Mouse (Mus musculus) layer of hippocampus, adult 6 months (tissue): Measurements from ENCODE around the gene Lpin1. TPM values are rescaled to one million over a fixed set of nuclear protein-coding genes. Genes with fewer than 3 reads are reported as not detected.

Experiments
- long read RNA-seq, 2 experiments: library from polyadenylated mRNA; unstranded; transcript quantifications; one replicate each; pipeline ENCODE4 v2.0.0; 2019 to 2020
- polyA plus RNA-seq: library from polyadenylated mRNA; unstranded; fragments of <200 nt; fragmentation: Nextera tagmentation; gene quantifications from 2 replicates; pipeline ENCODE4 v1.2.3, GENCODE M21; 2021

Lpin1 gene
- 8.3 TPM in 2 replicates for polyA plus RNA-seq
- long read RNA-seq, experiment 1, full-length matches to known transcripts = 3 of 8 reads
- long read RNA-seq, experiment 1, partial matches to known transcripts = 3 of 8 reads
- long read RNA-seq, experiment 1, other reads (novel, unspliced or antisense) = 2 of 8 reads
- long read RNA-seq, experiment 2, full-length matches to known transcripts = 29 of 66 reads
- long read RNA-seq, experiment 2, partial matches to known transcripts = 14 of 66 reads
- long read RNA-seq, experiment 2, other reads (novel, unspliced or antisense) = 23 of 66 reads

GRCm38 (mm10) chr12:16610936-16611335 lies at the start of gene Lpin1:
Gene Lpin1 (minus strand): TSS chr12:16610966.

GRCm38 (mm10) chr12:16653332-16654093 lies 42.7 kb upstream of the Lpin1 start, which contains the start of gene Ntsr2:
Gene Ntsr2 (plus strand): TSS chr12:16653382.

Other genes starting within 250 kb of the Lpin1 start
- 306 and 308 TPM in 2 replicates for gene Ntsr2, start 42.4 kb upstream of the Lpin1 start, polyA plus RNA-seq
- 0.05 and 0.35 TPM in 2 replicates for gene Greb1, start 189.9 kb upstream of the Lpin1 start, polyA plus RNA-seq
- gene E2f6, start 200.0 kb upstream of the Lpin1 start, polyA plus RNA-seq = 5.7 and 6.8 TPM in 2 replicates